ENCODE assay signal across 21 mouse cellular contexts in the genomic region with DNA sequence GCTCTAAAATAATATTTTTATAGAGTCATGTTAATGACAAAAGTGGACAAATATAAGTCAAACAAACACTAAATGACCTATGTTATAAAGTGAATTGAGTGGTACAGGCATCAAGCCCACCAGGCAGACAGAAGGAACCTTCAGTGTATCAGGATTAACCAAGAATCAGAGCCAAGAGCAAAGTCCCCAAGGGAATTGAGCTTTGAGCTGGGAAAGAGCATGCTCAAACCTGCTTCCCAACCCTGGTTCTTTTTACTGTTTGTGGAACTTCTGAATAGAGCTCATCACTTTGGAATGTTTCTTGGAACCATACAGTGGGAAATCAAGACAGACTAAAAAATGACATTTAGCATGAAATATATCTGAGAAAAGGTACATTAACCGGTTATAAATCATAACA. TPM values are rescaled to one million over a fixed set of nuclear protein-coding genes. Genes with fewer than 3 reads are reported as not detected.
DNase-seq lines count a peak whose midpoint lies in the region; ATAC-seq and TF ChIP-seq lines count a peak whose summit lies in the region.
"Had no signal": no experiment of that assay in that cellular context is flagged by ENCODE, and none has a peak within 500 bp of the region (broad histone marks: within the 10 kb centered on the region; RNA-seq: fewer than 3 reads in every experiment).

No protein-coding gene starts in this region.

- no peak overlapping the region for H3K27ac ChIP-seq in heart, embryonic 10.5 days
- no peak overlapping the region for H3K27ac ChIP-seq in midbrain, postnatal 0 days (ENCODE audit: low read depth, low read length)
- H3K27ac ChIP-seq in midbrain, embryonic 13.5 days = no peak overlapping the region
- H3K27ac ChIP-seq: embryonic facial prominence, embryonic 13.5 days; forebrain, embryonic 13.5 days; heart, embryonic 15.5 days; hindbrain, embryonic 12.5 days; kidney, embryonic 15.5 days; liver, embryonic 13.5 days had no signal

- DNase-seq in gastrocnemius, adult 18-20 months (ENCODE audit: low spot score) = peak; percentile 74
- DNase-seq in gastrocnemius, postnatal 4 days (ENCODE audit: low spot score in 2 of 2) = no peak
- DNase-seq in heart, adult 9 months (ENCODE audit: low spot score in 2 of 2) = peak; percentile 21 to 46
- no peak for DNase-seq in heart, embryonic 10.5 days (ENCODE audit: low spot score)
- peak; percentile 25 for DNase-seq in midbrain, postnatal 0 days (ENCODE audit: low spot score)
- no peak for DNase-seq in right cerebral cortex, adult 2 months (ENCODE audit: low spot score in 2 of 2)
- DNase-seq: cerebellum, adult 9-11 months; kidney, adult 11 months; layer of hippocampus, adult 9-11 months; liver, embryonic 13.5 days; lung, adult 2 months; lung, postnatal 14 days had no signal

- no peaks in the 10 kb centered on the region for H3K9me3 ChIP-seq in heart, embryonic 10.5 days
- H3K9me3 ChIP-seq in midbrain, postnatal 0 days (ENCODE audit: low read length) = no peaks in the 10 kb centered on the region
- H3K9me3 ChIP-seq in midbrain, embryonic 13.5 days = no peaks in the 10 kb centered on the region
- H3K9me3 ChIP-seq: embryonic facial prominence, embryonic 13.5 days; forebrain, embryonic 13.5 days; heart, embryonic 15.5 days; hindbrain, embryonic 12.5 days; kidney, embryonic 15.5 days; liver, embryonic 13.5 days had no signal

- no peak for ATAC-seq in midbrain, postnatal 0 days (ENCODE audit: low FRiP score)
- no peak for ATAC-seq in midbrain, embryonic 13.5 days
- ATAC-seq: activated CD4-positive, CD25-positive, alpha-beta regulatory T cell, adult 4 months; forebrain, embryonic 13.5 days had no signal

- no peaks in the 10 kb centered on the region for H3K36me3 ChIP-seq in heart, embryonic 10.5 days
- H3K36me3 ChIP-seq in midbrain, postnatal 0 days (ENCODE audit: insufficient read depth, low read length) = no peaks in the 10 kb centered on the region
- no peaks in the 10 kb centered on the region for H3K36me3 ChIP-seq in midbrain, embryonic 13.5 days
- H3K36me3 ChIP-seq: embryonic facial prominence, embryonic 13.5 days; heart, embryonic 15.5 days; hindbrain, embryonic 12.5 days; kidney, embryonic 15.5 days; liver, embryonic 13.5 days had no signal

- TF ChIP-seq CTCF in midbrain, postnatal 0 days (IDR thresholded peaks at IDR 0.05) = no peak

- no peak overlapping the region for H3K4me2 ChIP-seq in midbrain, postnatal 0 days (ENCODE audit: low read depth, low read length, poor library complexity, severe bottlenecking)
- H3K4me2 ChIP-seq in midbrain, embryonic 13.5 days (replicated peaks) = no peak overlapping the region
- H3K4me2 ChIP-seq: embryonic facial prominence, embryonic 13.5 days; forebrain, embryonic 13.5 days; heart, embryonic 15.5 days; hindbrain, embryonic 12.5 days; kidney, embryonic 15.5 days; liver, embryonic 13.5 days; midbrain, embryonic 11.5 days had no signal

- WGBS in heart, embryonic 10.5 days = 83% methylated on average over 1 of the region's 1 CpGs
- WGBS in midbrain, postnatal 0 days = 91% methylated on average over 1 of the region's 1 CpGs
- WGBS in midbrain, embryonic 13.5 days = 98% methylated on average over 1 of the region's 1 CpGs

- no peaks in the 10 kb centered on the region for H3K27me3 ChIP-seq in heart, embryonic 10.5 days (ENCODE audit: insufficient read depth, poor library complexity, severe bottlenecking)
- no peaks in the 10 kb centered on the region for H3K27me3 ChIP-seq in midbrain, postnatal 0 days (ENCODE audit: insufficient read depth, low read length)
- no peaks in the 10 kb centered on the region for H3K27me3 ChIP-seq in midbrain, embryonic 13.5 days
- H3K27me3 ChIP-seq: embryonic facial prominence, embryonic 13.5 days; forebrain, embryonic 13.5 days; heart, embryonic 15.5 days; hindbrain, embryonic 12.5 days; kidney, embryonic 15.5 days; liver, embryonic 13.5 days had no signal

- no peak overlapping the region for H3K9ac ChIP-seq in midbrain, postnatal 0 days (replicated peaks; ENCODE audit: low read length, poor library complexity, severe bottlenecking)
- no peak overlapping the region for H3K9ac ChIP-seq in midbrain, embryonic 13.5 days (replicated peaks)
- H3K9ac ChIP-seq: embryonic facial prominence, embryonic 13.5 days; forebrain, embryonic 13.5 days; heart, embryonic 15.5 days; hindbrain, embryonic 12.5 days; kidney, embryonic 15.5 days; liver, embryonic 13.5 days had no signal

- no peak overlapping the region for H3K4me3 ChIP-seq in heart, embryonic 10.5 days
- no peak overlapping the region for H3K4me3 ChIP-seq in midbrain, postnatal 0 days (ENCODE audit: low read depth, low read length)
- no peak overlapping the region for H3K4me3 ChIP-seq in midbrain, embryonic 13.5 days (replicated peaks)
- H3K4me3 ChIP-seq: embryonic facial prominence, embryonic 13.5 days; forebrain, embryonic 13.5 days; heart, embryonic 15.5 days; hindbrain, embryonic 12.5 days; kidney, embryonic 15.5 days; liver, embryonic 13.5 days had no signal

- no peaks in the 10 kb centered on the region for H3K4me1 ChIP-seq in heart, embryonic 10.5 days
- H3K4me1 ChIP-seq in midbrain, postnatal 0 days (ENCODE audit: insufficient read depth, low read length) = no peaks in the 10 kb centered on the region
- no peaks in the 10 kb centered on the region for H3K4me1 ChIP-seq in midbrain, embryonic 13.5 days (replicated peaks)
- H3K4me1 ChIP-seq: embryonic facial prominence, embryonic 13.5 days; forebrain, embryonic 13.5 days; heart, embryonic 15.5 days; hindbrain, embryonic 12.5 days; kidney, embryonic 15.5 days; liver, embryonic 13.5 days had no signal

RNA-seq across cellular contexts. Expression of a gene that starts 3.4 kb away (rescaled TPM):
- 1 to 10 TPM; 1.3 to 1.6 TPM for total RNA-seq in gastrocnemius, adult 18-20 months (2021)
- total RNA-seq in gastrocnemius, postnatal 4 days (2021) = 1 to 10 TPM; 2.2 to 3.1 TPM
- polyA plus RNA-seq in heart, embryonic 10.5 days (2016; fragmentation: Nextera tagmentation; extraction: Ambion mirVana) = 0.53 TPM in 1 of 2 replicates, not detected in the other
- 2.0 and 2.5 TPM in 2 replicates for total RNA-seq in midbrain, postnatal 0 days (2014; rRNA removed)
- 2.1 and 2.2 TPM in 2 replicates for polyA plus RNA-seq in midbrain, postnatal 0 days (2015; fragmentation: Nextera tagmentation; extraction: Ambion mirVana)
- 0.27 and 0.74 TPM in 2 replicates for polyA plus RNA-seq in midbrain, embryonic 13.5 days (2015; fragmentation: Nextera tagmentation; extraction: Ambion mirVana)
- total RNA-seq: neutrophil, adult 5-6 weeks had no signal

Comparison
In these comparisons a context has a peak if more than half of its experiments do, and no peak if none do; other contexts are left out.
1. DNase-seq: peak in gastrocnemius, adult 18-20 months (single experiment), heart, adult 9 months (2 of 2) and midbrain, postnatal 0 days (single experiment); none in gastrocnemius, postnatal 4 days (0 of 2), heart, embryonic 10.5 days (single experiment) and right cerebral cortex, adult 2 months (0 of 2).